Mouse (Mus musculus) heart, embryonic 13.5 days (tissue): ENCODE measurements around the gene Abr. TPM values are rescaled to one million over a fixed set of nuclear protein-coding genes. Genes with fewer than 3 reads are reported as not detected.
A peak's percentile ranks its signal among the peaks of the same experiment; 100 is the strongest.

ENCODE experiments used
- ATAC-seq: fragments of 200-750 bp; cut with Nextera tagmentation; 2 replicates; pipeline ENCODE4 v1.8.0; 2017; ENCODE audit warnings: moderate TSS enrichment; ENCODE audit not compliant: insufficient number of reproducible peaks, low FRiP score, low TSS enrichment; ENCODE audit errors: extremely low read depth
- H3K27ac ChIP-seq: fragments of 300-500 bp; sonication (generic); replicated peaks from 2 replicates; pipeline ENCODE4 v1.5.1; 2015; ENCODE audit warnings: moderate library complexity, mild to moderate bottlenecking, inconsistent platforms
- H3K27me3 ChIP-seq: fragments of 300-500 bp; sonication (generic); replicated peaks from 2 replicates; pipeline ENCODE4 v1.6.1; 2015; ENCODE audit warnings: mild to moderate bottlenecking, inconsistent platforms
- H3K36me3 ChIP-seq: fragments of 300-500 bp; sonication (generic); 2 replicates; pipeline ENCODE4 v1.6.1; 2015; ENCODE audit warnings: mild to moderate bottlenecking, inconsistent platforms
- H3K4me1 ChIP-seq: fragments of 300-500 bp; sonication (generic); 2 replicates; pipeline ENCODE4 v1.6.1; 2015; ENCODE audit warnings: inconsistent platforms
- H3K4me2 ChIP-seq: fragments of 300-500 bp; sonication (generic); 2 replicates; pipeline ENCODE4 v1.6.1; 2015; ENCODE audit warnings: inconsistent platforms, mild to moderate bottlenecking, moderate library complexity
- H3K4me3 ChIP-seq: fragments of 300-500 bp; sonication (generic); 2 replicates; pipeline ENCODE4 v1.5.1; 2015; ENCODE audit warnings: moderate library complexity, mild to moderate bottlenecking, inconsistent platforms
- H3K9ac ChIP-seq: fragments of 300-500 bp; sonication (generic); 2 replicates; pipeline ENCODE4 v1.6.1; 2015; ENCODE audit warnings: inconsistent platforms, mild to moderate bottlenecking, moderate library complexity
- H3K9me3 ChIP-seq: fragments of 300-500 bp; sonication (generic); 2 replicates; pipeline ENCODE4 v1.6.1; 2016; ENCODE audit warnings: inconsistent platforms
- WGBS: fragments of 180-500 bp; shearing (Covaris S2); methylation state at CpG from one replicate; pipeline ENCODE4 v1.1.7; 2015; ENCODE audit warnings: mixed read lengths; 5-methylcytosine and 5-hydroxymethylcytosine counted together
- polyA plus RNA-seq: library from polyadenylated mRNA; unstranded; fragments of >200 nt; fragmentation: Nextera tagmentation; extraction: Ambion mirVana; gene quantifications from 2 replicates; pipeline ENCODE4 v1.2.1, GENCODE M21; 2015

Abr gene
- polyA plus RNA-seq, 1 experiment from 2014 or later: 22.8 TPM

GRCm38 (mm10) chr11:76623206-76623961 is 1.3 kb upstream of the Abr start:
- Histone ChIP-seq H3K4me2 (peak overlapping the region; percentile 98), H3K36me3 (no peaks in the 10 kb centered on the region), H3K27me3 (peaks cover 43% of the 10 kb centered on the region), H3K9ac (peak overlapping the region; percentile 85), H3K4me3 (peak overlapping the region; percentile 76), H3K9me3 (no peaks in the 10 kb centered on the region), H3K4me1 (peaks cover 19% of the 10 kb centered on the region), H3K27ac (peak overlapping the region; percentile 59)
- ATAC-seq: peak; percentile 68; the same call in 1 of the 2 replicates
- WGBS: under 1% methylated on average over 70 of the region's 72 CpGs

- Histone ChIP-seq H3K27ac (peak overlapping the region; percentile 59), H3K4me1 (peaks cover 13% of the 10 kb centered on the region)
- no peak for ATAC-seq
These were observed 572 bp upstream of the Abr start for GRCm38 (mm10) chr11:76622566-76623205.

DNA sequence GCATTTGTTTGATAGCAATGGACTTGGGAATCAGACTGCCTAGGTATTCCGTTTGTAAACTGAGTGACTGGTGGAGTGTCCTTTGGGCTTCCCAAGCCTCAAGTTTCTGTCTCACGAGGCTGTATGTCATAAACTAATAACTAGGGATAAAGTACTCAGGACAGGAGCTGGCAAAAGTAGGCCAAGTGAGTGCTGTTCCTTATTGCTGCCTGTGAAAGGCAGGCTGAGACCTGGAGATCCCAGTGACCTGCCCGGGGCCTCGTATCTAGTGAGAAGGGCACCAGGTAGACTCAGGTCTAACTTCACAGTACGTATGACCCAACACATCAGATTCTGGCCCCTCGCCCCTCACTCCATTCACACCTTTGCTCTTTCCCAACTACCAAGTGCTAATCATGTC is 4.0 kb downstream of the Abr start:
- 73% methylated on average over 6 of the region's 6 CpGs for WGBS
- H3K27me3 ChIP-seq: peaks cover 35% of the 10 kb centered on the region
- no peak overlapping the region for H3K27ac ChIP-seq
- H3K4me3 ChIP-seq: no peak overlapping the region
- no peak overlapping the region for H3K4me2 ChIP-seq
- no peaks in the 10 kb centered on the region for H3K9me3 ChIP-seq
- H3K36me3 ChIP-seq: no peaks in the 10 kb centered on the region
- no peak for ATAC-seq
- H3K9ac ChIP-seq: no peak overlapping the region
- peaks cover 18% of the 10 kb centered on the region for H3K4me1 ChIP-seq

More at GRCm38 (mm10) chr11:76622566-76623205, 572 bp upstream of the Abr start:
- Histone ChIP-seq H3K27me3 (peaks cover 43% of the 10 kb centered on the region), H3K4me2 (peak overlapping the region; percentile 98), H3K4me3 (peak overlapping the region; percentile 76), H3K36me3 (no peaks in the 10 kb centered on the region), H3K9me3 (no peaks in the 10 kb centered on the region), H3K9ac (peak overlapping the region; percentile 85)
- WGBS: under 1% methylated on average over 66 of the region's 66 CpGs

DNA sequence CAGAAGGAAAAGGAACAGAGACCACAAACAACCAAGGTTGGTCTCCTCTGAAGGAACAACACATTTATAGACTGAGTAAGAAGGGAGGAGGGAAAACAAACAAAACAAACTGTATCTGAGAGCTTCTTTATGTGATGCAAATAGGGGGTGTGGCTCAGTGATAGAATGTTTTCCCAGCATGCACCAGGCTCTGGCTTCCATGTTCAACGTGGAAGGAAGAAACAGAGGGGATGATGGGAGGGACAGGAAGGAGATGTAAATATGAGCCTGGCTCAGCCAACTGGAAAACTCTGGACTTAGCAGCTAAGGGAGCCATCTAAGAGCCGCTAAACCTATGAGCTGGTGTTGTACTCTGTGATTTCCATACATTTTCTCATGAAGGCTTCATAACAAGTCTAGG is 7.9 kb downstream of the Abr start:
- ATAC-seq: no peak
- Histone ChIP-seq H3K9ac (no peak overlapping the region), H3K9me3 (no peaks in the 10 kb centered on the region), H3K27me3 (peaks cover 2% of the 10 kb centered on the region; the same call in 1 of the 2 replicates), H3K4me1 (peaks cover 15% of the 10 kb centered on the region), H3K4me3 (no peak overlapping the region), H3K4me2 (no peak overlapping the region), H3K27ac (no peak overlapping the region), H3K36me3 (no peaks in the 10 kb centered on the region)
- WGBS: 52% methylated on average over 2 of the region's 2 CpGs

DNA sequence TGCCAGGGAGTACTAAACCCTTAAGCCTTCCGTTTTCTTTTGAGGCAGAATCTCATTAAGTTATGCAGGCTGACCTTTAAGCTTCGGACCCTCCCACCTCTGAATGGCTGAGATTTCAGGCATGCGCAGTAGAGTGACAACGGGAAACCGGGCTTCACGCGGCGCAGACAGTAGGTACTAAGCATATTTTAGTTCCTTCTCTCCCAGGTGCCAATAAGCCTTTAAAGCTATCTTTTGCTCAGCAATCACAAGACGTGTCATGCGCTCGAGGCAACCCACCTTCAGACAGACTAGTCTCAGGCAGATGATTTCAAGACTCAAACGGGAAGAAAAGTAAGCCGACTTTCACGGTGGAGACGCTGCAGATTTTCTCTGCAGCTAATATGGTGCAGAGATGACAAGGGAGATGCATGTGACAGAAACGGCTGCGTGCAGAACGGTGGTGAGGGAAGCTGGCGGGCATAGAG is 9.4 kb downstream of the Abr start:
- Histone ChIP-seq H3K27me3 (no peaks in the 10 kb centered on the region; the same call in 1 of the 2 replicates), H3K9ac (peak overlapping the region; percentile 82), H3K4me1 (peaks cover 15% of the 10 kb centered on the region), H3K9me3 (no peaks in the 10 kb centered on the region), H3K4me2 (peak overlapping the region; percentile 82), H3K36me3 (no peaks in the 10 kb centered on the region), H3K4me3 (peak overlapping the region; percentile 58), H3K27ac (no peak overlapping the region)
- ATAC-seq: no peak
- WGBS: under 1% methylated on average over 19 of the region's 19 CpGs

DNA sequence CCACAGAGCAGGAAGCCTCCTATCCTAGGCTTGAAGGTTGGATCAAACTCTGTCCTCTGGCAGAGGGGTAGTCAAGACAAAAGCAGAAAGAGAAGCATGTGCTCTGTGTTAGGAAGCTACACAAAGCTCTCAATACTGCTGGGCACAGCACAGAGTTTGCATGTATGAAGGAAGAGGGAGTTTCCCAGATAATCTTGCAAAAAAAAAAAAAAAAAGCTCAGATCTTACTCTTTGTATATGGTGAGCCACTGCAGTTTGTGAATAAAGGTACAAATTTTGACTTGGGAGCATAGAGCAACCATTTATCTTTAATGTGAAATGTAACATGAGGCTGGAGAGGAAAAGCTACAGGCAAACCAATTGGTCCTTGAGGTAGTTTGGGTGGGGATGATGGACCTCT is 11.2 kb downstream of the Abr start:
- H3K4me2 ChIP-seq: no peak overlapping the region
- no peaks in the 10 kb centered on the region; the same call in 1 of the 2 replicates for H3K27me3 ChIP-seq
- no peaks in the 10 kb centered on the region for H3K9me3 ChIP-seq
- H3K9ac ChIP-seq: no peak overlapping the region
- H3K36me3 ChIP-seq: no peaks in the 10 kb centered on the region
- H3K4me3 ChIP-seq: no peak overlapping the region
- H3K4me1 ChIP-seq: peaks cover 15% of the 10 kb centered on the region
- ATAC-seq: no peak
- H3K27ac ChIP-seq: no peak overlapping the region

- H3K9ac ChIP-seq: no peak overlapping the region
- no peaks in the 10 kb centered on the region for H3K27me3 ChIP-seq
- ATAC-seq: no peak
- H3K36me3 ChIP-seq: no peaks in the 10 kb centered on the region
- H3K9me3 ChIP-seq: no peaks in the 10 kb centered on the region
- no peak overlapping the region for H3K27ac ChIP-seq
- 75% methylated on average over 9 of the region's 9 CpGs for WGBS
- no peaks in the 10 kb centered on the region for H3K4me1 ChIP-seq
- H3K4me3 ChIP-seq: no peak overlapping the region
- H3K4me2 ChIP-seq: no peak overlapping the region
These were observed 15.6 kb downstream of the Abr start for GRCm38 (mm10) chr11:76606521-76606920.

- H3K9me3 ChIP-seq: no peaks in the 10 kb centered on the region
- ATAC-seq: no peak
- H3K27ac ChIP-seq: 0 out of 2 replicates have a peak overlapping the region, but pooled peaks have one; percentile 39
- 13% methylated on average over 2 of the region's 2 CpGs for WGBS
- peaks cover 18% of the 10 kb centered on the region for H3K4me1 ChIP-seq
- no peak overlapping the region for H3K9ac ChIP-seq
- H3K4me2 ChIP-seq: no peak overlapping the region
- H3K36me3 ChIP-seq: no peaks in the 10 kb centered on the region
- no peaks in the 10 kb centered on the region for H3K27me3 ChIP-seq
- H3K4me3 ChIP-seq: no peak overlapping the region
These were observed 22.9 kb downstream of the Abr start for GRCm38 (mm10) chr11:76599219-76599618.

- Histone ChIP-seq H3K4me3 (no peak overlapping the region), H3K4me2 (no peak overlapping the region), H3K27me3 (no peaks in the 10 kb centered on the region), H3K27ac (0 out of 2 replicates have a peak overlapping the region, but pooled peaks have one; percentile 36), H3K4me1 (peaks cover 23% of the 10 kb centered on the region), H3K36me3 (no peaks in the 10 kb centered on the region), H3K9me3 (no peaks in the 10 kb centered on the region), H3K9ac (no peak overlapping the region)
- WGBS: 57% methylated on average over 5 of the region's 5 CpGs
- ATAC-seq: no peak
These were observed 23.4 kb downstream of the Abr start for GRCm38 (mm10) chr11:76598757-76599156.

DNA sequence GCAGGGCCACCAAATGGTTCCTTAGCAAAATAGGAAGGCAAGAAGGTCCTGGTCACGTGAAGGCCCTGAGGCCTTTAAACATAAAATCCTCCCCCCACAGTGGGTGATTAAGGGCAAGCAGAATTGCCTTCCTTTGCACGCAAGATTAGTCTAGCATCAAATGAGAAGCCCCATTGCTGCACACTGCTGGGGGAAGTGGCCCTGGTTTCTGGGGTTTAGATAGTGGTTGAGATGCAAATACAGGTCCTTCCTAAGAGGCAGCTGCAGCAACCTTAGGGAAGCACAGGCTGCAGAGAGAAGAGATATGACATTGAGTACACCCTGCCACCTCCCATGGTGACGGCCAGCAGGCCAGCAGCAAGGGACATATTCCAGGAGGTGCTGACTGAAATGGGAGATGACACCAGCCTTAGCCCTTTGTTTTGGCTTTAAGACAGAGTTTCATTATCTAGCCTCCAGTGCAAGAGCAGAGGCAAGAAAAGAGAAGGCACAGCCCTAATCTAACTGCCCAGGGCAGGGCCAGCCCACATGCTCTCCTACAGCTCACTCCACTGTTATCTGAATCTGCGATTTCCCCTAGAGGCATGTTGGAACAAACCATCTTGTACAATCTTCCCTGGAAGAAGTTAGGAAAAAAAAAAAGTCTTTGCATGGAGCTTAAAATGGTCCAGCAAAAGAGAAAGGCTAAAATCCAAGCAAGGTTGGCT is 28.3 kb downstream of the Abr start:
- no peak overlapping the region for H3K4me3 ChIP-seq
- 30% methylated on average over 4 of the region's 4 CpGs for WGBS
- H3K27ac ChIP-seq: peak overlapping the region; percentile 46; the same call in 1 of the 2 replicates
- H3K27me3 ChIP-seq: no peaks in the 10 kb centered on the region
- no peak overlapping the region for H3K4me2 ChIP-seq
- H3K36me3 ChIP-seq: no peaks in the 10 kb centered on the region
- no peaks in the 10 kb centered on the region for H3K9me3 ChIP-seq
- peaks cover 19% of the 10 kb centered on the region for H3K4me1 ChIP-seq
- no peak overlapping the region for H3K9ac ChIP-seq
- ATAC-seq: no peak

DNA sequence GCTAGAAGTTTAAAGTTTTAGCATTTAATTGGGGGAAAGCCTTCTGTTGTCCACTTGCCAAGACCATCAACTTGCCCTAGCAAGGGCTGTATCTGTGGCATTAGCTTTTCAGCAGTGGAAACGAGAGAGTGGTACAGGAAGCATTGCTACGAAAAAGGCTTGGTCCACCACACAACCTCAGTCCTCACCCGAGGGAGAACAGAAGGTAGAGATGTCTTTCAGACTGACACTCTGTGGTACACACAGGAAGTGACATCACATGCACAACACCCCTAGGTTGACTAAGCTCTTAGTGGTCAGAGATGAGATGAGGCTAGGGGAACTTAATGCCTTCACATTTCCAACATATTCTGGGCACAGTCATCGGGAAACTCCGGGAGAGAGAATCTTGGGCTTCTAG is 32.4 kb downstream of the Abr start:
- Histone ChIP-seq H3K4me1 (peaks cover 24% of the 10 kb centered on the region), H3K4me3 (no peak overlapping the region), H3K27me3 (no peaks in the 10 kb centered on the region), H3K9me3 (no peaks in the 10 kb centered on the region), H3K4me2 (no peak overlapping the region), H3K9ac (no peak overlapping the region), H3K36me3 (no peaks in the 10 kb centered on the region), H3K27ac (no peak overlapping the region)
- 65% methylated on average over 5 of the region's 5 CpGs for WGBS
- ATAC-seq: no peak
